Mouse (Mus musculus): Measurements from ENCODE around the gene Olfr424. TPM values are rescaled to one million over a fixed set of nuclear protein-coding genes. Genes with fewer than 3 reads are reported as not detected.

Olfr424 gene
- polyA plus RNA-seq (2012; rRNA removed) = 0.10 TPM in 1 of 2 replicates, not detected in the other

DNA sequence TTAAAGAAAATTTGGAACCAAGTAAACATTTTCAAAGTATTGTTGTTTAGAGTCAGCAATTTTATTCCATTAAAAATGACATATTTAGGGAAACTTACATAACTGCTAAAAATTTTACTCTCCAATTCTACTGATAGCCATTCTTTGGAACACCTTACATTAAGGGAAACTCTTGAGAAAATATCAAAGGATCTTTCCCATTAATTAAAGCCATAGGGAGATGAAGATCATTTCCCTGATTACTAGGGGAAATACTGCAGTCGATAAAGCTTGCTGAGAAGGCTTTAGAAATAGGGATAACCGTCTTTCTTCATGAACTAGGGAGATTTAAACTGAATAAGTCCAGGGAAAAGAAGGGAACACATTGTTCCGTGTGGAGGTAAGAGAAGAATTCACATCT is at the start of gene Olfr424:
Olfr424 (plus strand) TSS at position 301 of the 400 bp plus-strand sequence.
- Histone ChIP-seq H3K4me3 (ENCODE audit: low read depth, low read length) (no peak within 1 kb of the TSS), H3K27me3 (ENCODE audit: control insufficient read depth, insufficient read depth, low read length) (no peaks in the 10 kb centered on the region), H3K4me1 (ENCODE audit: control insufficient read depth, insufficient read depth, insufficient read length, low read length) (no peaks in the 10 kb centered on the region), H3K27ac (ENCODE audit: insufficient read depth, low read depth, low read length) (no peak within 1 kb of the TSS), H3K36me3 (ENCODE audit: control insufficient read depth, insufficient read depth, low read length) (no peaks in the 10 kb centered on the region)
- no peak for TF ChIP-seq CTCF (IDR thresholded peaks at IDR 0.05; ENCODE audit: extremely low read depth, insufficient read length, insufficient replicate concordance, low read depth, low read length)
- TF ChIP-seq POLR2A (IDR thresholded peaks at IDR 0.05; ENCODE audit: low read depth, low read length) = no peak
- 87% methylated on average over 3 of the region's 3 CpGs for WGBS

GRCm38 (mm10) chr1:174084031-174084430 is 47.3 kb upstream of the Olfr424 start, which contains the start of gene Olfr429:
Gene Olfr429 (plus strand): TSS chr1:174084331.
- H3K27ac ChIP-seq (ENCODE audit: insufficient read depth, low read depth, low read length) = no peak within 1 kb of the TSS
- no peak for TF ChIP-seq CTCF (IDR thresholded peaks at IDR 0.05; ENCODE audit: extremely low read depth, insufficient read length, insufficient replicate concordance, low read depth, low read length)
- TF ChIP-seq POLR2A (IDR thresholded peaks at IDR 0.05; ENCODE audit: low read depth, low read length) = no peak
- 85% methylated on average over 2 of the region's 2 CpGs for WGBS

GRCm38 (mm10) chr1:174096591-174096990 is 34.7 kb upstream of the Olfr424 start, which contains the start of gene Olfr427:
Gene Olfr427 (plus strand): TSS chr1:174096891.
- H3K27me3 ChIP-seq (ENCODE audit: control insufficient read depth, insufficient read depth, low read length) = no peaks in the 10 kb centered on the region
- 87% methylated on average over 1 of the region's 1 CpGs for WGBS
- no peaks in the 10 kb centered on the region for H3K4me1 ChIP-seq (ENCODE audit: control insufficient read depth, insufficient read depth, insufficient read length, low read length)
- TF ChIP-seq POLR2A (IDR thresholded peaks at IDR 0.05; ENCODE audit: low read depth, low read length) (no peak), CTCF (IDR thresholded peaks at IDR 0.05; ENCODE audit: extremely low read depth, insufficient read length, insufficient replicate concordance, low read depth, low read length) (no peak)
- H3K4me3 ChIP-seq (ENCODE audit: low read depth, low read length) = no peak within 1 kb of the TSS
- H3K36me3 ChIP-seq (ENCODE audit: control insufficient read depth, insufficient read depth, low read length) = no peaks in the 10 kb centered on the region
- no peak within 1 kb of the TSS for H3K27ac ChIP-seq (ENCODE audit: insufficient read depth, low read depth, low read length)

More at GRCm38 (mm10) chr1:174084031-174084430, 47.3 kb upstream of the Olfr424 start, which contains the start of gene Olfr429:
- H3K27me3 ChIP-seq (ENCODE audit: control insufficient read depth, insufficient read depth, low read length) = no peaks in the 10 kb centered on the region
- no peaks in the 10 kb centered on the region for H3K4me1 ChIP-seq (ENCODE audit: control insufficient read depth, insufficient read depth, insufficient read length, low read length)
- no peak within 1 kb of the TSS for H3K4me3 ChIP-seq (ENCODE audit: low read depth, low read length)
- H3K36me3 ChIP-seq (ENCODE audit: control insufficient read depth, insufficient read depth, low read length) = no peaks in the 10 kb centered on the region

GRCm38 (mm10) chr1:174103735-174104134 is 27.6 kb upstream of the Olfr424 start:
- Histone ChIP-seq H3K27me3 (ENCODE audit: control insufficient read depth, insufficient read depth, low read length) (no peaks in the 10 kb centered on the region), H3K36me3 (ENCODE audit: control insufficient read depth, insufficient read depth, low read length) (no peaks in the 10 kb centered on the region), H3K27ac (ENCODE audit: insufficient read depth, low read depth, low read length) (no peak overlapping the region), H3K4me3 (ENCODE audit: low read depth, low read length) (no peak overlapping the region), H3K4me1 (ENCODE audit: control insufficient read depth, insufficient read depth, insufficient read length, low read length) (no peaks in the 10 kb centered on the region)
- no peak for TF ChIP-seq POLR2A (IDR thresholded peaks at IDR 0.05; ENCODE audit: low read depth, low read length)
- TF ChIP-seq CTCF (IDR thresholded peaks at IDR 0.05; ENCODE audit: extremely low read depth, insufficient read length, insufficient replicate concordance, low read depth, low read length) = no peak
- 71% methylated on average over 2 of the region's 2 CpGs for WGBS

DNA sequence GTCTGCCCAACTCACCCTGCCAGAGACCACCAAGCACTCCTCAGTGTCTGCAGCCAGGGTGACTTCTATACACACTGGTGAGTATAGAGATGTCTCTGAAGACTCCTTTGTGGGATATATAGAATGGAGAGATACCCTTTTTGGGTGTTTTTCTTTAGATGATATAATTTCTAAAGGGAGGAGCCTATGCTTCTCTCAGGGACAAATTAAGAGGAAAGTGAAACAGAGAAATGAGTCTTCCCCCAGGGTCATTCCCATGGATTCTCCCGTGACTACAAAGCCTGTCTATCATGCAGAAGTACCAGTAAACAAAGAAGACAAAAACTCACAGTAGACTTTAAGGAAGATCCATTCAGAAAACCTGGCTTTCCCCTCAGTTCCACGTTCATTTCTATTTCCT is 10.3 kb upstream of the Olfr424 start, which contains the start of gene Olfr231:
Olfr231 (minus strand) TSS at position 101 of the 400 bp plus-strand sequence.
- 52% methylated on average over 2 of the region's 2 CpGs for WGBS
- no peaks in the 10 kb centered on the region for H3K27me3 ChIP-seq (ENCODE audit: control insufficient read depth, insufficient read depth, low read length)
- TF ChIP-seq POLR2A (IDR thresholded peaks at IDR 0.05; ENCODE audit: low read depth, low read length) (no peak), CTCF (IDR thresholded peaks at IDR 0.05; ENCODE audit: extremely low read depth, insufficient read length, insufficient replicate concordance, low read depth, low read length) (no peak)

DNA sequence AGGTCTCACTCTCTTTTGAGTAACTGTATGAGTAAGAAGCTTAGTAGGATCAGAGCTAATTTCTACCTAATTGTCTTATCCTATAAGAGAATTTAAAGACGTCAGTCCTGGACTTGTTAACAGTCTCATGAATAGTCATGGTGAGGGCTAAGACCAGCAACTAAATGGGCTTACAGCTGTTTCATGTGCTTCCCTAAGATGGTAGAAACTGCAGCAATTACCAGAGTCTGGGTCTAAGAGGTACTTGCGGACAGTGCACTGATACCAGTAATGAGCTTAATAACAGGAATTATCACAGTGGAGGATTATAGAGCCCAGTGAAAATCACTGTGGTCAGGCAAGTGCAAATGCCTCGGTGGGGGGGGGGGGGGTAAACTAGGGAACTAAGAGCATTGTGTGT is 682 bp downstream of the Olfr424 start:
- TF ChIP-seq CTCF (IDR thresholded peaks at IDR 0.05; ENCODE audit: extremely low read depth, insufficient read length, insufficient replicate concordance, low read depth, low read length) = no peak
- TF ChIP-seq POLR2A (IDR thresholded peaks at IDR 0.05; ENCODE audit: low read depth, low read length) = no peak
- H3K36me3 ChIP-seq (ENCODE audit: control insufficient read depth, insufficient read depth, low read length) = no peaks in the 10 kb centered on the region
- no peaks in the 10 kb centered on the region for H3K4me1 ChIP-seq (ENCODE audit: control insufficient read depth, insufficient read depth, insufficient read length, low read length)
- 74% methylated on average over 3 of the region's 3 CpGs for WGBS
- H3K27me3 ChIP-seq (ENCODE audit: control insufficient read depth, insufficient read depth, low read length) = no peaks in the 10 kb centered on the region
- H3K27ac ChIP-seq (ENCODE audit: insufficient read depth, low read depth, low read length) = no peak overlapping the region
- H3K4me3 ChIP-seq (ENCODE audit: low read depth, low read length) = no peak overlapping the region

More for the DNA sequence above, 10.3 kb upstream of the Olfr424 start, which contains the start of gene Olfr231:
- H3K4me1 ChIP-seq (ENCODE audit: control insufficient read depth, insufficient read depth, insufficient read length, low read length) = no peaks in the 10 kb centered on the region
- no peaks in the 10 kb centered on the region for H3K36me3 ChIP-seq (ENCODE audit: control insufficient read depth, insufficient read depth, low read length)
- no peak within 1 kb of the TSS for H3K4me3 ChIP-seq (ENCODE audit: low read depth, low read length)
- H3K27ac ChIP-seq (ENCODE audit: insufficient read depth, low read depth, low read length) = no peak within 1 kb of the TSS

- H3K4me1 ChIP-seq (ENCODE audit: control insufficient read depth, insufficient read depth, insufficient read length, low read length) = no peaks in the 10 kb centered on the region
- WGBS = 61% methylated on average over 2 of the region's 2 CpGs
These were observed 10.1 kb downstream of the Olfr424 start for GRCm38 (mm10) chr1:174141384-174141783.

More at GRCm38 (mm10) chr1:174141384-174141783, 10.1 kb downstream of the Olfr424 start:
- no peaks in the 10 kb centered on the region for H3K36me3 ChIP-seq (ENCODE audit: control insufficient read depth, insufficient read depth, low read length)
- no peak overlapping the region for H3K27ac ChIP-seq (ENCODE audit: insufficient read depth, low read depth, low read length)
- H3K4me3 ChIP-seq (ENCODE audit: low read depth, low read length) = no peak overlapping the region
- TF ChIP-seq POLR2A (IDR thresholded peaks at IDR 0.05; ENCODE audit: low read depth, low read length) = no peak
- no peak for TF ChIP-seq CTCF (IDR thresholded peaks at IDR 0.05; ENCODE audit: extremely low read depth, insufficient read length, insufficient replicate concordance, low read depth, low read length)
- no peaks in the 10 kb centered on the region for H3K27me3 ChIP-seq (ENCODE audit: control insufficient read depth, insufficient read depth, low read length)

Measured in small intestine, adult 2 months (tissue).